In genomic region chr9:90069485-90069884, GRCm38 (mm10) we compare ENCODE assay signal across 14 mouse cellular contexts. TPM values are rescaled to one million over a fixed set of nuclear protein-coding genes. Genes with fewer than 3 reads are reported as not detected.
DNase-seq lines count a peak whose midpoint lies in the region; ATAC-seq lines count a peak whose summit lies in the region.
"Had no signal": no experiment of that assay in that cellular context is flagged by ENCODE, and none has a peak within 500 bp of the region (broad histone marks: within the 10 kb centered on the region; RNA-seq: fewer than 3 reads in every experiment).

No protein-coding gene starts in this region.

- H3K36me3 ChIP-seq in embryonic facial prominence, embryonic 13.5 days, result no peaks in the 10 kb centered on the region
- no peaks in the 10 kb centered on the region for H3K36me3 ChIP-seq in embryonic facial prominence, embryonic 10.5 days (replicated peaks)
- H3K36me3 ChIP-seq in embryonic facial prominence, embryonic 15.5 days, result no peaks in the 10 kb centered on the region
- H3K36me3 ChIP-seq: G1E had no signal

- H3K4me1 ChIP-seq in embryonic facial prominence, embryonic 13.5 days, result no peaks in the 10 kb centered on the region; the same call in 1 of the 2 replicates
- H3K4me1 ChIP-seq in embryonic facial prominence, embryonic 10.5 days, result no peaks in the 10 kb centered on the region
- H3K4me1 ChIP-seq in embryonic facial prominence, embryonic 15.5 days, result 0 out of 2 replicates have a peak, but pooled peaks cover 4% of the 10 kb centered on the region

- H3K9ac ChIP-seq in embryonic facial prominence, embryonic 13.5 days, result no peak overlapping the region
- no peak overlapping the region for H3K9ac ChIP-seq in embryonic facial prominence, embryonic 15.5 days

- peak; percentile 62 for ATAC-seq in embryonic facial prominence, embryonic 13.5 days (ENCODE audit: insufficient number of reproducible peaks, insufficient read depth, low FRiP score, low TSS enrichment, low read depth)
- peak; percentile 63; the same call in 1 of the 2 replicates for ATAC-seq in embryonic facial prominence, embryonic 15.5 days (ENCODE audit: insufficient number of reproducible peaks, low FRiP score, low TSS enrichment, low read depth)
- ATAC-seq: activated CD4-positive, CD25-positive, alpha-beta regulatory T cell, adult 4 months had no signal

- WGBS in embryonic facial prominence, embryonic 13.5 days, result 67% methylated on average over 7 of the region's 7 CpGs
- WGBS in embryonic facial prominence, embryonic 10.5 days, result 76% methylated on average over 7 of the region's 7 CpGs
- WGBS in embryonic facial prominence, embryonic 15.5 days, result 51% methylated on average over 7 of the region's 7 CpGs

- H3K9me3 ChIP-seq in embryonic facial prominence, embryonic 13.5 days, result no peaks in the 10 kb centered on the region
- no peaks in the 10 kb centered on the region for H3K9me3 ChIP-seq in embryonic facial prominence, embryonic 10.5 days
- no peaks in the 10 kb centered on the region for H3K9me3 ChIP-seq in embryonic facial prominence, embryonic 15.5 days (replicated peaks)

- no peak overlapping the region for H3K4me2 ChIP-seq in embryonic facial prominence, embryonic 13.5 days
- H3K4me2 ChIP-seq in embryonic facial prominence, embryonic 15.5 days (replicated peaks), result no peak overlapping the region

- no peak overlapping the region for H3K4me3 ChIP-seq in embryonic facial prominence, embryonic 13.5 days
- no peak overlapping the region for H3K4me3 ChIP-seq in embryonic facial prominence, embryonic 10.5 days
- H3K4me3 ChIP-seq in embryonic facial prominence, embryonic 15.5 days (replicated peaks), result no peak overlapping the region
- H3K4me3 ChIP-seq: erythroblast, embryonic 14.5 days; heart, adult 2 months had no signal

- DNase-seq in embryonic facial prominence, embryonic 10.5 days (ENCODE audit: low spot score), result no peak
- DNase-seq in kidney, postnatal 10 days, result peak; percentile 40
- DNase-seq in lung, postnatal 14 days, result peak; percentile 45
- DNase-seq in left cerebral cortex, adult 18-20 months (ENCODE audit: low spot score in 2 of 2), result no peak
- no peak for DNase-seq in heart, postnatal 4 days
- DNase-seq in layer of hippocampus, adult 9-10 months (ENCODE audit: low spot score), result no peak
- DNase-seq: cerebellum, postnatal 36 days; heart, adult 2 months; left cerebral cortex, postnatal 4 days had no signal

- no peak overlapping the region; the same call in 1 of the 2 replicates for H3K27ac ChIP-seq in embryonic facial prominence, embryonic 13.5 days
- H3K27ac ChIP-seq in embryonic facial prominence, embryonic 10.5 days (replicated peaks), result no peak overlapping the region
- peak overlapping the region; percentile 13; the same call in 1 of the 2 replicates for H3K27ac ChIP-seq in embryonic facial prominence, embryonic 15.5 days (replicated peaks)
- H3K27ac ChIP-seq: heart, adult 2 months had no signal

- H3K27me3 ChIP-seq in embryonic facial prominence, embryonic 13.5 days, result no peaks in the 10 kb centered on the region
- H3K27me3 ChIP-seq in embryonic facial prominence, embryonic 10.5 days (replicated peaks; ENCODE audit: low read depth, poor library complexity, severe bottlenecking), result no peaks in the 10 kb centered on the region
- H3K27me3 ChIP-seq in embryonic facial prominence, embryonic 15.5 days, result no peaks in the 10 kb centered on the region

RNA-seq across cellular contexts. Expression of gene Ctsh, which starts 15.5 kb away (rescaled TPM):
- 16.4 and 18.9 TPM in 2 replicates for polyA plus RNA-seq in embryonic facial prominence, embryonic 13.5 days (2015; fragmentation: Nextera tagmentation; extraction: Ambion mirVana)
- polyA plus RNA-seq in embryonic facial prominence, embryonic 10.5 days (2016; fragmentation: Nextera tagmentation; extraction: Ambion mirVana), result 5.0 and 5.9 TPM in 2 replicates
- 58.9 and 67.1 TPM in 2 replicates for polyA plus RNA-seq in embryonic facial prominence, embryonic 15.5 days (2015; fragmentation: Nextera tagmentation; extraction: Ambion mirVana)
- total RNA-seq in left cerebral cortex, adult 18-20 months (2021), result 10 to 100 TPM; 21.6 to 23.0 TPM
- total RNA-seq in heart, postnatal 4 days (2021), result 10 to 100 TPM; 41.3 to 46.8 TPM
- polyA plus RNA-seq: G1E had no signal

RNA-seq across cellular contexts. Expression of gene Morf4l1, which starts 45.1 kb away (rescaled TPM):
- polyA plus RNA-seq in embryonic facial prominence, embryonic 13.5 days (2015; fragmentation: Nextera tagmentation; extraction: Ambion mirVana), result 516 and 565 TPM in 2 replicates
- polyA plus RNA-seq in embryonic facial prominence, embryonic 10.5 days (2016; fragmentation: Nextera tagmentation; extraction: Ambion mirVana), result 515 and 519 TPM in 2 replicates
- 429 and 455 TPM in 2 replicates for polyA plus RNA-seq in embryonic facial prominence, embryonic 15.5 days (2015; fragmentation: Nextera tagmentation; extraction: Ambion mirVana)
- 100 to 1,000 TPM; 459 to 474 TPM for total RNA-seq in left cerebral cortex, adult 18-20 months (2021)
- 100 to 1,000 TPM; 325 to 333 TPM for total RNA-seq in heart, postnatal 4 days (2021)

Comparison
In these comparisons a context has a peak if more than half of its experiments do, and no peak if none do; other contexts are left out.
1. DNase-seq: peak in kidney, postnatal 10 days (single experiment) and lung, postnatal 14 days (single experiment); none in embryonic facial prominence, embryonic 10.5 days (single experiment), left cerebral cortex, adult 18-20 months (0 of 2), heart, postnatal 4 days (single experiment) and layer of hippocampus, adult 9-10 months (single experiment).